Mouse (Mus musculus) liver, embryonic 14.5 days (tissue): Measurements from ENCODE around the gene Galnt12.

Source experiments
- CTCF ChIP-seq: IDR thresholded peaks from 2 replicates; pipeline ENCODE4 v1.5.1; 2016; ENCODE audit warnings: antibody characterized with exemption, low read depth, control low read depth
- EP300 ChIP-seq: IDR thresholded peaks from 2 replicates; pipeline ENCODE4 v1.6.1; 2016; ENCODE audit warnings: antibody characterized with exemption, low read depth

DNA sequence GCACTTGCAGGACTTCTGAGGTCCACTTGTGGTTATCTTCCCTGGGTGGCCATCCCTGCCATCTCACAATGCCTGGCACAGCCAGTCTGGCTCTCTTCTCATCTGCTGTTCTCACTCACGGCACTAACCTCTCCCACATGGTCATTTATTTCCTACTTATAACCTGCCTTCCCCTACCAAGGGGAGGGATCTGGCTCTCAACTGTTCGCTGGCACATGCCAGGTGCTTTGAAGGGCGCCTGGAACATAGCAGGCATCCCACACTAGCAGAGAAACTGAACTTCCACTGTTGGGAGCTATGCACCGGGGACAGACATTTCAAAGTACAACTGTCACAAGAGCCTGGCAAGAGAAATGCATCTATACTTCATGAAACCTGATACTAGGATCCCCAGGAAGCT lies 43.9 kb upstream of the Galnt12 start:
- no peak for TF ChIP-seq EP300
- no peak for TF ChIP-seq CTCF
